Mouse (Mus musculus): ENCODE results near the gene Crygs. TPM values are rescaled to one million over a fixed set of nuclear protein-coding genes. Genes with fewer than 3 reads are reported as not detected.
A peak's percentile ranks its signal among the peaks of the same experiment; 100 is the strongest.

Gene Crygs
- total and polyA plus RNA-seq, 3 experiments, result not detected

DNA sequence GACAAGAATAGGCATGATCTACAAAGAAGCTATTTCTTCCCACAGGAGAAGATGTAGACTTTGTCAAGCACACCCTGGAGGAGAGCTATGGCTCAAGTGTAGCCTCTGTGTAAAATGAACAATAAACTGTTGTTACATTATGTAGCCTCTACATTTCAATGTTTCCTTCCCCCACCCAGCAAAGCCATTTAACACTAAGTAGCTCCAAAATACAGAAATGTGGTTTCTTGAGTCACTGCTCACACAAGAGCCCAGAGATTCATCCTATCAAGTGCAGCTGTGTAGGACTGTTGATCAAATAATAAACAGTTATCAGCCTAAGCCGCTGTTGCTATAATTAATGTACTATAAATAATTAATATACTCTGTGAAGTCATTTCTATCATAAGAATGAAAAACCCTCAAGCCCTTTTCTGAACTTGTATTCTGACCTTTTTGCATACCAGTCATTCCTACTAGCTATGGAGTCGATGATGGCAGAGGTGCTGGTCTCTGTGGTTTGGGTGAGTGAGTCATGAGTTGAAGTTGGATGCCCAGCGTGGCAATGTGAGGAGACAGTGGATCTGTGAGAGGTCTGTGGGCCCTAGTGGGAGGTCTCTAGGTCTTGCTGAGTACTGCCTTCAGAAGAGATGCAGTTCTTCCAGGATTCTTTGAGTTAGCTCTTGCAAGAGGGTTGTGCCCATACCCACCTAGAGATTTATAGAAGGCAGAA is 27.9 kb upstream of the Crygs start:
- no peaks in the 10 kb centered on the region for H3K9me3 ChIP-seq (replicated peaks; ENCODE audit: insufficient read depth, low read length)
- no peaks in the 10 kb centered on the region for H3K27me3 ChIP-seq (ENCODE audit: control insufficient read depth in 1 of 2, insufficient read depth in 2 of 2, low read length in 2 of 2)
- no peak overlapping the region for H3K9ac ChIP-seq (ENCODE audit: control insufficient read depth, low read depth, low read length, poor library complexity, severe bottlenecking)
- no peak for DNase-seq (ENCODE audit: low read depth, low spot score)
- TF ChIP-seq GABPA (IDR thresholded peaks at IDR 0.05; ENCODE audit: low read depth, low read length) (no peak), GATA1 (IDR thresholded peaks at IDR 0.05; ENCODE audit: low read depth, low read length) (no peak), MAFK (IDR thresholded peaks at IDR 0.05; ENCODE audit: borderline replicate concordance, low read depth, low read length) (no peak), HCFC1 (IDR thresholded peaks at IDR 0.05; ENCODE audit: low read depth, low read length) (no peak), ZMIZ1 (IDR thresholded peaks at IDR 0.05; ENCODE audit: low read depth, low read length) (no peak), TCF12 (IDR thresholded peaks at IDR 0.05; ENCODE audit: low read depth, low read length) (no peak), MXI1 (IDR thresholded peaks at IDR 0.05; ENCODE audit: low read depth, low read length) (no peak), RAD21 (IDR thresholded peaks at IDR 0.05; ENCODE audit: low read depth, low read length) (no peak), ETS1 (IDR thresholded peaks at IDR 0.05; ENCODE audit: low read depth, low read length) (no peak), ZKSCAN1 (IDR thresholded peaks at IDR 0.05; ENCODE audit: low read depth, low read length) (no peak)
- H3K27ac ChIP-seq (ENCODE audit: control insufficient read depth, low read depth, low read length), result no peak overlapping the region
- no peak overlapping the region for H3K4me3 ChIP-seq (ENCODE audit: control insufficient read depth in 1 of 2, insufficient read depth in 1 of 2, low read depth in 2 of 2, low read length in 2 of 2)
- H3K36me3 ChIP-seq (ENCODE audit: control insufficient read depth in 1 of 2, insufficient read depth in 2 of 2, low read length in 2 of 2), result peaks cover 0 to 38% of the 10 kb centered on the region in 2 experiments; a peak in 2 of 4 replicates
- H3K79me2 ChIP-seq (ENCODE audit: control insufficient read depth, insufficient read depth, low read length, poor library complexity), result no peaks in the 10 kb centered on the region
- H3K4me1 ChIP-seq (ENCODE audit: control insufficient read depth in 1 of 2, insufficient read depth in 2 of 2, low read length in 2 of 2), result peaks cover 0 to 3% of the 10 kb centered on the region in 2 experiments; a peak in 1 of 4 replicates

DNA sequence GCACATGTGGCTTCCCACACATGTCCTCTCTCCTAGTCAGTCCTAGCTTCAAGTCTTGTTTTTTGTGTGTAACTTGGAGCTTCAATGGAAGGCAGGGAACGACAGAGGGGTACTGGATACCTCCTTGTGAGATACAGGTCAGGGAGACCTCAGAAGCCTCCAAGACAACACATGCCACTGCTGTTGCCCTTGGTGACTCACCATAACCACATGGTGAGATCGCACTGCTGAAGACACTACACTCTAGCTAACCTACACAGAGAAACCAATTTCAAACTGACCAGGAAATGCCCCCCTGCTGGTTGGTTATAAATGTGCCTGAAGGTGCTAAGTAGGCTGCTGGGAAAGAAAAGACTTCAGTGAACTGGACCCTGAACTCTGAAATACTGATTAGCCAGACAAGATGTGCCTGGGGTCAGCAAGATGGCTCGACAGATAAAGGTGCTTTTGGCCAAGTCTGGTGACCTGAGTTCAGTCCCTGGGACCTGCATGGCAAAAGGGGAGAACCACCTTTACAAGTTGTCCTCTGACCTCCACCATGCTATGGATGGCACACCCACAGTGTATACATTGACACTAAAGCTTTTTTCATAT is 21.7 kb upstream of the Crygs start:
- H3K27ac ChIP-seq (ENCODE audit: control insufficient read depth, low read depth, low read length), result no peak overlapping the region
- no peaks in the 10 kb centered on the region for H3K4me1 ChIP-seq (ENCODE audit: control insufficient read depth in 1 of 2, insufficient read depth in 2 of 2, low read length in 2 of 2)
- no peaks in the 10 kb centered on the region for H3K9me3 ChIP-seq (replicated peaks; ENCODE audit: insufficient read depth, low read length)
- no peak for TF ChIP-seq MEF2A (IDR thresholded peaks at IDR 0.05; ENCODE audit: extremely low read depth, insufficient replicate concordance, low read depth, low read length, poor library complexity, severe bottlenecking)
- no peak for TF ChIP-seq BHLHE40 (IDR thresholded peaks at IDR 0.05; ENCODE audit: borderline replicate concordance, low read depth, low read length)
- TF ChIP-seq SMC3 (IDR thresholded peaks at IDR 0.05; ENCODE audit: low read depth, low read length), result no peak
- TF ChIP-seq ETS1 (IDR thresholded peaks at IDR 0.05; ENCODE audit: low read depth, low read length), result no peak
- TF ChIP-seq POLR2A (IDR thresholded peaks at IDR 0.05; ENCODE audit: control insufficient read depth in 1 of 2, insufficient read depth in 1 of 2, low read depth in 1 of 2, low read length in 2 of 2, poor library complexity in 1 of 2), result no peak
- no peak for TF ChIP-seq CHD1 (IDR thresholded peaks at IDR 0.05; ENCODE audit: low read depth, low read length)
- TF ChIP-seq ZKSCAN1 (IDR thresholded peaks at IDR 0.05; ENCODE audit: low read depth, low read length), result no peak
- TF ChIP-seq JUND (IDR thresholded peaks at IDR 0.05; ENCODE audit: low read depth, low read length), result no peak
- TF ChIP-seq TCF12 (IDR thresholded peaks at IDR 0.05; ENCODE audit: low read depth, low read length), result no peak
- TF ChIP-seq MAFK (IDR thresholded peaks at IDR 0.05; ENCODE audit: borderline replicate concordance, low read depth, low read length), result no peak
- no peak for TF ChIP-seq GABPA (IDR thresholded peaks at IDR 0.05; ENCODE audit: low read depth, low read length)
- TF ChIP-seq RCOR1 (IDR thresholded peaks at IDR 0.05; ENCODE audit: low read depth, low read length), result no peak
- no peak for TF ChIP-seq EP300 (IDR thresholded peaks at IDR 0.05; ENCODE audit: low read depth in 1 of 2, low read length in 2 of 2)
- no peak for TF ChIP-seq UBTF (IDR thresholded peaks at IDR 0.05; ENCODE audit: borderline replicate concordance, insufficient read depth, low read depth, low read length)
- TF ChIP-seq MAZ (IDR thresholded peaks at IDR 0.05; ENCODE audit: low read depth, low read length), result no peak
- TF ChIP-seq GATA1 (IDR thresholded peaks at IDR 0.05; ENCODE audit: low read depth, low read length), result no peak
- peaks cover 0 to 43% of the 10 kb centered on the region in 2 experiments; a peak in 2 of 4 replicates for H3K36me3 ChIP-seq (ENCODE audit: control insufficient read depth in 1 of 2, insufficient read depth in 2 of 2, low read length in 2 of 2)
- H3K9ac ChIP-seq (ENCODE audit: control insufficient read depth, low read depth, low read length, poor library complexity, severe bottlenecking), result no peak overlapping the region
- DNase-seq (ENCODE audit: low read depth, low spot score), result peak; percentile 17
- H3K4me3 ChIP-seq (ENCODE audit: control insufficient read depth in 1 of 2, insufficient read depth in 1 of 2, low read depth in 2 of 2, low read length in 2 of 2), result no peak overlapping the region
- no peaks in the 10 kb centered on the region; the same call in 1 of the 2 replicates for H3K79me2 ChIP-seq (ENCODE audit: control insufficient read depth, insufficient read depth, low read length, poor library complexity)
- H3K27me3 ChIP-seq (ENCODE audit: control insufficient read depth in 1 of 2, insufficient read depth in 2 of 2, low read length in 2 of 2), result no peaks in the 10 kb centered on the region
